Mouse (Mus musculus) forebrain, embryonic 11.5 days (tissue): ENCODE results near the gene Pla2g2c. TPM values are rescaled to one million over a fixed set of nuclear protein-coding genes. Genes with fewer than 3 reads are reported as not detected.

Experiments used
- ATAC-seq: fragments of 200-750 bp; cut with Nextera tagmentation; replicated peaks from 2 replicates; pipeline ENCODE4 v1.8.0; 2017; ENCODE audit warnings: moderate TSS enrichment; ENCODE audit not compliant: low FRiP score
- DNase-seq: peaks from one replicate; pipeline ENCODE4 v3.0.0-alpha.2; 2017; ENCODE audit warnings: low spot score
- H3K27ac ChIP-seq: fragments of 300-500 bp; sonication (generic); 2 replicates; pipeline ENCODE4 v1.5.1; 2014; ENCODE audit warnings: low read depth, low read length
- H3K27me3 ChIP-seq: fragments of 300-500 bp; sonication (generic); 2 replicates; pipeline ENCODE4 v1.6.1; 2014; ENCODE audit warnings: mild to moderate bottlenecking, low read length, mixed read lengths; ENCODE audit not compliant: control insufficient read depth, insufficient read depth
- H3K36me3 ChIP-seq: fragments of 300-500 bp; sonication (generic); 2 replicates; pipeline ENCODE4 v1.6.1; 2014; ENCODE audit warnings: mild to moderate bottlenecking, low read length, moderate library complexity, mixed read lengths; ENCODE audit not compliant: control insufficient read depth, insufficient read depth
- H3K4me1 ChIP-seq: fragments of 300-500 bp; sonication (generic); replicated peaks from 2 replicates; pipeline ENCODE4 v1.6.1; 2014; ENCODE audit warnings: low read length, mixed read lengths; ENCODE audit not compliant: control insufficient read depth, insufficient read depth
- H3K4me2 ChIP-seq: fragments of 300-500 bp; sonication (generic); 2 replicates; pipeline ENCODE4 v1.6.1; 2014; ENCODE audit warnings: low read depth, mild to moderate bottlenecking, low read length, moderate library complexity, mixed read lengths; ENCODE audit not compliant: severe bottlenecking
- H3K4me3 ChIP-seq: fragments of 300-500 bp; sonication (generic); 2 replicates; pipeline ENCODE4 v1.5.1; 2014; ENCODE audit warnings: low read depth, low read length
- H3K9ac ChIP-seq: fragments of 300-500 bp; sonication (generic); 2 replicates; pipeline ENCODE4 v1.6.1; 2014; ENCODE audit warnings: low read length
- H3K9me3 ChIP-seq: fragments of 300-500 bp; sonication (generic); 2 replicates; pipeline ENCODE4 v1.6.1; 2016; ENCODE audit warnings: low read length, mixed read lengths; ENCODE audit not compliant: control insufficient read depth
- WGBS: fragments of 180-500 bp; shearing (Covaris S2); extraction: QIAGEN DNeasy Blood & Tissue Kit; methylation state at CpG from one replicate; pipeline ENCODE4 v1.1.7; 2014; 5-methylcytosine and 5-hydroxymethylcytosine counted together
- polyA plus RNA-seq: library from polyadenylated mRNA; unstranded; fragments of >200 nt; fragmentation: Nextera tagmentation; extraction: Ambion mirVana; gene quantifications from 2 replicates; pipeline ENCODE4 v1.2.1, GENCODE M21; 2014

Gene Pla2g2c
- polyA plus RNA-seq: 0.37 and 0.52 TPM in 2 replicates

DNA sequence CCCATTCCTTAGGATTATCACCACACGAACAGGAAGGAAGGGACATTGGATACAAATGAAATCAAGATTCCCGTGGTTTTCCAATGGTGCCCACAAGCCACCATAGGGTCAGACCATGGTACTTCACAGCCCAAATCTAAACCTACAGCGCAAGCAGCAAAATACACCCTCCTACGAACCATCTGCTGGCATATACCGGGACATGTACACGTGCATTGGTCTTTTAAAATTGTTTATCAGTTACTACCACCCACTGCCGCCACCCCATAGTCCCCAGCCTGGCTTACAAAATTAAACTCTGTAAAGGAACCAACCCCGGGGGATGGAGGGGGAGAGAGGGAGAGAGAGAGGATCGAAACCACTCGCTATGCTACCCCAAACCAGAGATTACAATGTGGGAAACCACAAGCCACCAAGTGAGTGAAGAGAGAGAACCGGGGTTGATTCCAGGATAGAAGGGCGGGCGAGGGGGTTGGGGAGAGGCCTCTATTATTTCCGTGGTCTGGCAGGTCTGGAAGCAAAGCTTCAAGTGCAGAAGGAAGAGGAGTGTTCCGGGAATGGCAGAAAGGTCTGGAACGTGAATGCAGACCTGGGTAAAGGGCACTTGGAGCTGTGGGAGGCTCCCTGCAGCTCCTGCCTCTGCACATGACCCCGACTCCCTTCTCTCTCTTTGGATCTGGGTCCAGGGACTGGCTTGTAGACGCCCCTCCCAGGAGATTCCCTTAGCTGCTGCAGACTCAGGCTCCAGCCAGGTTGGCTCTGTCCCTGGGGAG is at the start of gene Pla2g2c:
Gene Pla2g2c (plus strand): TSS at position 439 of the 773 bp plus-strand sequence.
- Histone ChIP-seq H3K4me1 (peaks cover 4% of the 10 kb centered on the region), H3K4me2 (peak within 1 kb of the TSS; percentile 47), H3K36me3 (no peaks in the 10 kb centered on the region), H3K27me3 (no peaks in the 10 kb centered on the region), H3K27ac (no peak within 1 kb of the TSS), H3K9ac (peak within 1 kb of the TSS; percentile 28), H3K4me3 (peak within 1 kb of the TSS; percentile 13; the same call in 1 of the 2 replicates), H3K9me3 (no peaks in the 10 kb centered on the region)
- no peak for DNase-seq
- no peak; the same call in 1 of the 2 replicates for ATAC-seq
- whole genome bisulfite sequencing: 58% methylated on average over 18 of the region's 18 CpGs

- Histone ChIP-seq H3K9ac (no peak overlapping the region), H3K27me3 (no peaks in the 10 kb centered on the region; the same call in none of the 2 replicates), H3K36me3 (no peaks in the 10 kb centered on the region), H3K9me3 (no peaks in the 10 kb centered on the region), H3K4me1 (no peaks in the 10 kb centered on the region), H3K27ac (no peak overlapping the region), H3K4me3 (no peak overlapping the region), H3K4me2 (no peak overlapping the region)
- peak; percentile 74 for DNase-seq
- WGBS: 16% methylated on average over 16 of the region's 16 CpGs
- ATAC-seq: no peak
Measured at GRCm38 (mm10) chr4:138676480-138676879, 48.1 kb upstream of the Pla2g2c start.

DNA sequence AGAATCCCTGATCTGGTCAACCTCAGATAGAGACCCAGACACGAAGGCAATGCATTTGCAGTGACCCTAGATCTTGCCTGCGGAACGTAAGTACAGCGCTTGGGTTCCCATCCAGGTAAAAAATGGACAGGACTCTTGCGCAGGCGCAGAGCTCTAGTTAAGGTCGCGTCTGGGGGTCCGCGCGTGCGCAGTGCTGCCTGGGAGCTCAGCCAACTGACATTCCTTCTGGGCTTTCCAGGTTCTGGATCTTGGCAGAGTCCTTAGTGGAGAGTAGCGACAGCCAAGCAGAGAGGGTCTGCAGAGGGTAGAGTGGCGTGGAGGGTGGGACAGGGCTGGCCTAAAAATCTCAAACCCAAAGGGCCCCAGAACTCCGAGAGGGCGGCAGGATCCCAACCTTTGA is 47.0 kb upstream of the Pla2g2c start:
- H3K4me3 ChIP-seq: no peak overlapping the region
- H3K4me1 ChIP-seq: no peaks in the 10 kb centered on the region
- H3K36me3 ChIP-seq: no peaks in the 10 kb centered on the region
- no peaks in the 10 kb centered on the region for H3K9me3 ChIP-seq
- H3K9ac ChIP-seq: no peak overlapping the region; the same call in 1 of the 2 replicates
- H3K27ac ChIP-seq: no peak overlapping the region
- ATAC-seq (no peak), DNase-seq (peak; percentile 75)
- H3K27me3 ChIP-seq: no peaks in the 10 kb centered on the region; the same call in none of the 2 replicates
- peak overlapping the region; percentile 32 for H3K4me2 ChIP-seq
- WGBS: 29% methylated on average over 16 of the region's 16 CpGs

- ATAC-seq (no peak), DNase-seq (no peak)
- Histone ChIP-seq H3K36me3 (no peaks in the 10 kb centered on the region), H3K4me2 (no peak overlapping the region), H3K27ac (no peak overlapping the region), H3K9ac (no peak overlapping the region), H3K27me3 (peaks cover 5% of the 10 kb centered on the region), H3K4me1 (no peaks in the 10 kb centered on the region), H3K4me3 (no peak overlapping the region), H3K9me3 (no peaks in the 10 kb centered on the region)
- WGBS: 80% methylated on average over 4 of the region's 4 CpGs
Measured at GRCm38 (mm10) chr4:138680124-138680523, 44.5 kb upstream of the Pla2g2c start.

DNA sequence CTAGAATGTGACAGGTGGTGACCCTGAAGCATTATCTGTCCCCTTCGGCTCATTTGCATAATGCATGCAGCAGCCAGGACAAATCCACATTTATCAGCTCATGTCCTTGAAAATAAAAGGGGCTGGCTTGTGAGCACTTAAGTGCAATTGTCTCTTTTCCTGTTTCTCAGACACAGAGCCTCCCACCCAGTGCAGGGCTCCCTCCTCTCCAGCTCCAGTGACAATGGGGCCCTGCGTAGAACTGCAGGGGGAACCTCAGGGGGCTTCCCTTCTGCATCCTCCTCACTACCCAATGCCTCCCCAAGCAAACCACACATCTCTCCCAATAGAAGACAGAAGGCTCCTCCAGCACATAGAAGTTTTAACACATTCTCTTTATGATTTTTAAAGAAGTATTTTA is 41.8 kb upstream of the Pla2g2c start:
- Histone ChIP-seq H3K4me2 (no peak overlapping the region), H3K4me1 (no peaks in the 10 kb centered on the region), H3K36me3 (no peaks in the 10 kb centered on the region), H3K4me3 (no peak overlapping the region), H3K27me3 (peaks cover 14% of the 10 kb centered on the region), H3K27ac (no peak overlapping the region), H3K9ac (no peak overlapping the region), H3K9me3 (no peaks in the 10 kb centered on the region)
- 49% methylated on average over 2 of the region's 2 CpGs for WGBS
- DNase-seq: no peak
- no peak for ATAC-seq

GRCm38 (mm10) chr4:138685813-138686212 is 38.8 kb upstream of the Pla2g2c start:
- no peak overlapping the region for H3K9ac ChIP-seq
- WGBS: 88% methylated on average over 6 of the region's 6 CpGs
- no peak for ATAC-seq
- no peak for DNase-seq
- H3K36me3 ChIP-seq: no peaks in the 10 kb centered on the region
- H3K4me3 ChIP-seq: no peak overlapping the region
- peaks cover 22% of the 10 kb centered on the region for H3K4me1 ChIP-seq
- no peaks in the 10 kb centered on the region for H3K9me3 ChIP-seq
- H3K4me2 ChIP-seq: no peak overlapping the region
- peaks cover 16% of the 10 kb centered on the region for H3K27me3 ChIP-seq
- H3K27ac ChIP-seq: no peak overlapping the region

GRCm38 (mm10) chr4:138689094-138689512 is 35.5 kb upstream of the Pla2g2c start:
- no peak overlapping the region for H3K4me2 ChIP-seq
- WGBS: 5% methylated on average over 3 of the region's 3 CpGs
- no peaks in the 10 kb centered on the region for H3K9me3 ChIP-seq
- no peak overlapping the region for H3K4me3 ChIP-seq
- H3K9ac ChIP-seq: no peak overlapping the region
- peaks cover 25% of the 10 kb centered on the region for H3K27me3 ChIP-seq
- H3K27ac ChIP-seq: no peak overlapping the region
- H3K4me1 ChIP-seq: peaks cover 41% of the 10 kb centered on the region
- peak; percentile 66 for DNase-seq
- ATAC-seq: peak; percentile 77; the same call in 1 of the 2 replicates
- no peaks in the 10 kb centered on the region for H3K36me3 ChIP-seq

GRCm38 (mm10) chr4:138690561-138690960 is 34.0 kb upstream of the Pla2g2c start:
- no peak overlapping the region for H3K4me2 ChIP-seq
- no peak for ATAC-seq
- peaks cover 41% of the 10 kb centered on the region for H3K4me1 ChIP-seq
- no peak overlapping the region for H3K4me3 ChIP-seq
- H3K9me3 ChIP-seq: no peaks in the 10 kb centered on the region
- no peak overlapping the region for H3K27ac ChIP-seq
- no peak for DNase-seq
- 4% methylated on average over 4 of the region's 4 CpGs for WGBS
- no peak overlapping the region for H3K9ac ChIP-seq
- H3K36me3 ChIP-seq: no peaks in the 10 kb centered on the region
- peaks cover 27% of the 10 kb centered on the region for H3K27me3 ChIP-seq
